Mouse (Mus musculus) right cerebral cortex, postnatal 14 days (tissue): ENCODE measurements around the gene Cct6b.
A peak's percentile ranks its signal among the peaks of the same experiment; 100 is the strongest.
"Not testable (repeated sequence)": the region's sequence is repeated elsewhere in the genome, so short reads cannot be mapped to it uniquely, and the experiment has no call there.

Source experiments
- DNase-seq: peaks from one replicate; pipeline ENCODE4 v3.0.0; 2022

Gene Cct6b

DNA sequence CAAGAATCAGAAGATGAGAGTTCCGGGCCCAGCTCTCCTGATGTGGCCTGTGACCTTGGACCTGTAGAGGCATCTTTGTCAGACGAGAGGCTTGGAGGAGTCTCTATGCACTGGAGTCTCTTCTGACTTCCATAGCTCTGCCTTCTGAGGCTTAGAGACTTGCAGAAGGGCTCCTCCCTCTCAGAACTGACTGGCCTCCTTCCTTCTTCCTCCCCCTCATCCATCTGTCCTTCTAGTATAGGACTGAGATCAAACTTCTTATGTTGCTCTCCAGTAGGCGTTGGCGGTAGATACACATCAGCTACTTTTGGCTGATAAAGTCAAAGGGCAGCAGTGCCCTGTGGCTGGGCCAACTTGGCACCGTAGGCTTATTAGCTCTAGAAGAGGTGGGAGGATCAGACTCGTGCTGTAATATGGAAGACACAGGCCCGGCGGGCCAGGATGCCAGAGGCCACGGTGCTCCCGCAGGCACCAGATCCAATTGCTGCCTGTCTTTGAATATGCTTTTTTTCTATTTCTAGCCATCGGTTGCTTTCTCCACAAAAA lies 64.2 kb downstream of the Cct6b start:
- DNase-seq = no peak

- DNase-seq = no peak
These were observed 68.2 kb downstream of the Cct6b start for GRCm38 (mm10) chr11:82695930-82696329.

GRCm38 (mm10) chr11:82694947-82695346 lies 69.2 kb downstream of the Cct6b start:
- not testable (repeated sequence) for DNase-seq

DNA sequence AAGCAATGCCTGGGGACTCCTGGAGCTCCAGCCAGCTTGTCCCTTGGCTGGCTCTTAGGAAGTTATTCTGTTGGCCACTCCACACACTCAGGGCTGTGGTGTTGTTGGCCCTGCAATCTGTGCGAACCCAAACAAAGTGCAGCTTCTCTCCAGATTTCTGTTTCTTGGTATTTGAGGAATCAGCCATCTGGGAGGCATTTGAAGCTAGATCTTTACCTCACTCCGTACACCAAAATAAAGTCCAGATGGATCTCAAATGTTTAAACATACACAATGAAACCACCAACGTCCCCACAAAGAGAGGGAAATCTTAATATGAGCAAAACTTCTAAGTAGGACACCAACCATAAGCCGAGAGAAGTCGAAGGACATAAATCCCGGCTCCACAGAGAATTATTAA lies 71.5 kb downstream of the Cct6b start:
- DNase-seq = no peak

DNA sequence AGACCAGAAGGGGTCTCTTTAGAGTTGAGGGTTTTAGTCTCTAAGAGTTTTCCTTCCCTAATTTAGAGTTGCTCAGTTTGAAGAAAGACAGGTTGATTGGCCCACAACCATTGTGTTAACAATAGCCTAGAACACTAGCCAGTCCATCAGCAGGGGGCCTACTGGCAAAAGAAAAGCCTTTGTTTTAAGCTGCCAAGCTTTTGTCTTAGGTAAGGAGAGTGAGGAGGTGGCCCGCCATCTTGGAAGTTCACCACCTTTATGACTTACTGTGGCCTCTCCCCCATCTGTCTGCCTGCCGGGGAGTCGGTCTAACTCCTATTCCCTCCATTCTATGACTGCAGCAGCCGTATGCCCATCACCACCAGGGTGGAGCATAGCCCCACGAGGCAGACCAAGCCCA lies 73.6 kb downstream of the Cct6b start:
- no peak for DNase-seq

- DNase-seq = no peak
These were observed 76.5 kb downstream of the Cct6b start for GRCm38 (mm10) chr11:82687668-82688067.

GRCm38 (mm10) chr11:82684676-82685075 lies 79.4 kb downstream of the Cct6b start:
- peak; percentile 64 for DNase-seq

- peak; percentile 54 for DNase-seq
These were observed 80.2 kb downstream of the Cct6b start for GRCm38 (mm10) chr11:82683765-82684505.

DNA sequence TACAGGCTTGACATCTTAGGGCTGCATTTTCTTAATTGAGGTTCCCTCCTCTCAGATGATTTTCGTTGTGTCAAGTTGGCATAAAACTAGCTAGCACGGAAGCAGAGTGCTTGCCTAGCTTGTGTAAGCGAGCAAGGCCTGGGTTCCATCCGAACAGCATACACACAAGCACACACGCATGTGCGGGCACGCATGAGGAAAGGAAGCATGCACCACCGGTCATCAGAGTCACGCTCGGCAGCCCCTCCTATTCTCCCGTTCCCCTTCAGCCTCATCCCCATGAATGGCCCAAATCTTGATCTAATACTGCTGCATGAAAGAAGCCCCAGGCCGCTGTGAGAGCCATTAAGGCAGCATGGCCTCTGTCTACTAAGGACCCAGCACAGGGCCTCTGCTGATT lies 85.6 kb downstream of the Cct6b start:
- no peak for DNase-seq
